Mouse (Mus musculus) heart, embryonic 10.5 days (tissue): Measurements from ENCODE around the gene Myh10. TPM values are rescaled to one million over a fixed set of nuclear protein-coding genes. Genes with fewer than 3 reads are reported as not detected.

Source experiments
- DNase-seq: peaks from one replicate; pipeline ENCODE4 v3.0.0-alpha.2; 2017; ENCODE audit warnings: low spot score
- H3K27ac ChIP-seq: fragments of 300-500 bp; sonication (generic); 2 replicates; pipeline ENCODE4 v1.5.1; 2016; ENCODE audit warnings: mild to moderate bottlenecking
- H3K27me3 ChIP-seq: fragments of 300-500 bp; sonication (generic); 2 replicates; pipeline ENCODE4 v1.6.1; 2016; ENCODE audit warnings: mild to moderate bottlenecking; ENCODE audit not compliant: poor library complexity, insufficient read depth, severe bottlenecking
- H3K36me3 ChIP-seq: fragments of 300-500 bp; sonication (generic); 2 replicates; pipeline ENCODE4 v1.6.1; 2016; ENCODE audit warnings: mild to moderate bottlenecking, moderate library complexity
- H3K4me1 ChIP-seq: fragments of 300-500 bp; sonication (generic); 2 replicates; pipeline ENCODE4 v1.6.1; 2016; ENCODE audit warnings: mild to moderate bottlenecking
- H3K4me3 ChIP-seq: fragments of 300-500 bp; sonication (generic); 2 replicates; pipeline ENCODE4 v1.5.1; 2016; ENCODE audit warnings: mild to moderate bottlenecking, moderate library complexity
- H3K9me3 ChIP-seq: fragments of 300-500 bp; sonication (generic); 2 replicates; pipeline ENCODE4 v1.6.1; 2016; ENCODE audit warnings: mild to moderate bottlenecking, moderate library complexity
- WGBS: fragments of 180-500 bp; shearing (Covaris S2); methylation state at CpG from one replicate; pipeline ENCODE4 v1.1.7; 2016; 5-methylcytosine and 5-hydroxymethylcytosine counted together
- polyA plus RNA-seq: library from polyadenylated mRNA; unstranded; fragments of >200 nt; fragmentation: Nextera tagmentation; extraction: Ambion mirVana; gene quantifications from 2 replicates; pipeline ENCODE4 v1.2.1, GENCODE M21; 2016

Myh10 gene
- polyA plus RNA-seq, 1 experiment from 2014 or later, result 181 TPM

GRCm38 (mm10) chr11:68839606-68840005 lies 148.2 kb downstream of the Myh10 start:
- DNase-seq, result no peak
- Histone ChIP-seq H3K4me1 (no peaks in the 10 kb centered on the region), H3K4me3 (no peak overlapping the region), H3K27ac (no peak overlapping the region), H3K9me3 (no peaks in the 10 kb centered on the region), H3K36me3 (peaks cover 76% of the 10 kb centered on the region), H3K27me3 (no peaks in the 10 kb centered on the region)
- 90% methylated on average over 5 of the region's 5 CpGs for WGBS

GRCm38 (mm10) chr11:68850862-68851261 lies 159.5 kb downstream of the Myh10 start:
- H3K27me3 ChIP-seq, result no peaks in the 10 kb centered on the region
- DNase-seq, result no peak
- H3K4me1 ChIP-seq, result peaks cover 24% of the 10 kb centered on the region
- no peaks in the 10 kb centered on the region for H3K9me3 ChIP-seq
- 86% methylated on average over 7 of the region's 7 CpGs for WGBS
- H3K36me3 ChIP-seq, result no peaks in the 10 kb centered on the region
- no peak overlapping the region for H3K27ac ChIP-seq
- H3K4me3 ChIP-seq, result 0 out of 2 replicates have a peak overlapping the region, but pooled peaks have one; percentile 15

DNA sequence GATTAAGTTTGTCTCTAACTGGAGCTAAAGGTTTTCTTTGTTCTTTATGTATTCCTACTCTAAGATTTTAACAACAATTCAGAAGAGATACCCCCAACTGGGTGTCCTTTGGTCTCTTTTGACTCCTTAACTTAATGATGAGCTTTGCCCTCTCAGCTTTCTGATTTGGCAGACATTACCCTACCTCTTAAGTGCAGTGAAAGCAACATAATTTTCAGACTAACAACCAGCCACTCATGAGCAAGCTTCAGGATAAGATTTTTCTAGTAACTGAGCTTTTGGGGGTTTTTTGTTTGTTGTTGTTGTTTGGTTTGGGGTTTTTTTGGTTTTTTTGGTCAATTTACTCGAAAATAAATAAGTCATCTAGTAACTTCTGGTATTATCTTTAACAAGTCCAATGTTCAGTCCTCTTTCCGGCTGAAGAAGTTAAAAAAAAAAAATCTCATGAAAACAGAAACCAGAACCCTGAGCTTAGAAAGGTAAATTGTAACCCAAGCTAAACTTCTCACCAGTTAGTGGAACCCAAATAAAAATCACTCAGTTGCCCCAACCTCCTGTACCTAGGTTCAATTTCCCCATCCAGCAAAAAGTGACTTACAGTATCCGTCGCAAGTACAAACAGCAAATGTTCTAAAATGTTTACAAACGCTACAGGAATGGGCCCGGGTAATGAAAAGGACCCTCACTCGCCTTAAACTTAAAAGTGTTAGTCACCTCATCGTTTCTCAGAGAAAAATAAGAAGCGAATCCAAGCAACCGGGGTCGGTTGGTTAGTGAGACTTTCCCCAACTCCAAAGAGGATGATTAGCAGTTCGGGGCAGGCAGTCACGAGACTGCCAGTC lies 160.5 kb downstream of the Myh10 start:
- Histone ChIP-seq H3K27ac (peak overlapping the region; percentile 97), H3K27me3 (no peaks in the 10 kb centered on the region), H3K36me3 (no peaks in the 10 kb centered on the region), H3K4me3 (peak overlapping the region; percentile 99), H3K9me3 (no peaks in the 10 kb centered on the region), H3K4me1 (peaks cover 24% of the 10 kb centered on the region)
- no peak for DNase-seq
- 3% methylated on average over 13 of the region's 13 CpGs for WGBS

- peak; percentile 85 for DNase-seq
- Histone ChIP-seq H3K9me3 (no peaks in the 10 kb centered on the region), H3K4me1 (peaks cover 24% of the 10 kb centered on the region), H3K27ac (peak overlapping the region; percentile 97), H3K27me3 (no peaks in the 10 kb centered on the region), H3K4me3 (peak overlapping the region; percentile 99), H3K36me3 (no peaks in the 10 kb centered on the region)
- under 1% methylated on average over 36 of the region's 36 CpGs for WGBS
Measured at GRCm38 (mm10) chr11:68852486-68852901, 161.1 kb downstream of the Myh10 start.

DNA sequence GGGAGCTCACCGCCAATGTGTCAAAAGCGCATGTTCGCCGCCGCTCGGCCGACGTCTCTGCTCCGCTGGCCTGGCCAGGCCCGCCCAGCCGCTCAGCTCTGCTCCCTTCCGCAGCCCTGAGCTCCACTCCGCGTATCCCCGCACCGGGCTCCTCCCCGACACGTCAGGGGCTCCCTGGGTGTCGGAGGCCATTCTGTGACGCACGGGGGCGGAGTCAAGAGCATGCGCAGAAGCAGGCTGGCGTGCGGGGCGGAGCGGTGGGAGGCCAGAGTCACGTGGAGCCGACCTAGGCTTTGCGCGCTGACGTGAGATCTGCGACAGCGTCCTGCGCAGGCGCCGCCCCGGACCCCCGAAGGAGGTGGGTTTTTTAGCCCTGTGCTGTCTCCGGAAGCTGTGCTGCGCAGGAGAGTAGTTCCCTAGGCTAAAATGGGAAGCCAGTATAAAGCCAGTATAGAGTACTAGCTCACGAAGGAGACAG lies 161.6 kb downstream of the Myh10 start:
- DNase-seq, result peak; percentile 100
- Histone ChIP-seq H3K4me3 (peak overlapping the region; percentile 99), H3K27me3 (no peaks in the 10 kb centered on the region), H3K36me3 (no peaks in the 10 kb centered on the region), H3K4me1 (peaks cover 24% of the 10 kb centered on the region), H3K9me3 (no peaks in the 10 kb centered on the region), H3K27ac (peak overlapping the region; percentile 97)
- 0% methylated on average over 42 of the region's 42 CpGs for WGBS

GRCm38 (mm10) chr11:68853611-68854401 lies 162.4 kb downstream of the Myh10 start:
- DNase-seq, result no peak
- Histone ChIP-seq H3K4me1 (peaks cover 24% of the 10 kb centered on the region), H3K27me3 (no peaks in the 10 kb centered on the region), H3K36me3 (no peaks in the 10 kb centered on the region), H3K27ac (peak overlapping the region; percentile 97), H3K9me3 (no peaks in the 10 kb centered on the region), H3K4me3 (peak overlapping the region; percentile 99)
- 27% methylated on average over 14 of the region's 14 CpGs for WGBS

DNA sequence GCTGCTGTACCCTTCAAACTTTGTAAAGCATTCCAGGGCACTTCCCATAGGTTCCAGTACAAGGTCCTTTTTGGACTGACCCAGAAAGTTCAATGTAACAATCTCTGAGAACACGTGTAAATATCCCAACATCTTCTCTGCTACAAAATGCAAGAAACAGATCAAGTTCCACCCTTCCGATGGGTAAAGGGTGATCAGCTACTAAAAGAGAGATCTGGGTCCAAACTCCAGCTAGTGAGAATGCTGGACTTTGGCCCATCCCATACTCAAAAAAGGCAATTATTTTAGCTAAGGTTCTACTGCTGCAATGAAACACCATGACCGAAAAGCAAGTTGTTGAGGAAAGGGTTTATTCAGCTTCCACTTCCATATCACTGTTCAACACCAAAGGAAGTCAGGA lies 163.3 kb downstream of the Myh10 start:
- Histone ChIP-seq H3K4me3 (no peak overlapping the region), H3K36me3 (no peaks in the 10 kb centered on the region), H3K9me3 (no peaks in the 10 kb centered on the region), H3K4me1 (peaks cover 24% of the 10 kb centered on the region), H3K27me3 (no peaks in the 10 kb centered on the region), H3K27ac (no peak overlapping the region)
- DNase-seq, result no peak
- 86% methylated on average over 3 of the region's 3 CpGs for WGBS

DNA sequence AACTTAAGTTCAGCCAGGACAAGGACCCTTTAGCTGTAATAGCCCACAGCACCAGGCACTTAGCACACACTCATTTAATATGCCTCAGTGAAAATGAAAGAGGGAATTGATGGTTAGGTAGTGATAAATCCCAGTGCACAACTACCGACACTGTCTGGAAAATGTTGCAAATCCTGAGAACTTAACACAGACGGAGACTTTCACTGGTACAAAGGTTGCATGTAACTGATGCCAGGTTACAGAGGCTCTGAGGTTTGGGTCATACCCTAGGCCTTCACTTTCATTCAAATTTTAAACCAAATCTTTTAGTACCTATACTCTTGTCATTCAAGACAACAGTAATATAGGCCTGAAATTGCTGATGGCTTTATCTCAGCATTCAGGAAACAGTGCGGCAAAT lies 166.0 kb downstream of the Myh10 start:
- H3K27ac ChIP-seq, result no peak overlapping the region
- H3K4me3 ChIP-seq, result no peak overlapping the region
- no peaks in the 10 kb centered on the region for H3K36me3 ChIP-seq
- no peak for DNase-seq
- peaks cover 11% of the 10 kb centered on the region for H3K4me1 ChIP-seq
- H3K27me3 ChIP-seq, result no peaks in the 10 kb centered on the region
- WGBS, result 71% methylated on average over 3 of the region's 3 CpGs
- no peaks in the 10 kb centered on the region for H3K9me3 ChIP-seq

DNA sequence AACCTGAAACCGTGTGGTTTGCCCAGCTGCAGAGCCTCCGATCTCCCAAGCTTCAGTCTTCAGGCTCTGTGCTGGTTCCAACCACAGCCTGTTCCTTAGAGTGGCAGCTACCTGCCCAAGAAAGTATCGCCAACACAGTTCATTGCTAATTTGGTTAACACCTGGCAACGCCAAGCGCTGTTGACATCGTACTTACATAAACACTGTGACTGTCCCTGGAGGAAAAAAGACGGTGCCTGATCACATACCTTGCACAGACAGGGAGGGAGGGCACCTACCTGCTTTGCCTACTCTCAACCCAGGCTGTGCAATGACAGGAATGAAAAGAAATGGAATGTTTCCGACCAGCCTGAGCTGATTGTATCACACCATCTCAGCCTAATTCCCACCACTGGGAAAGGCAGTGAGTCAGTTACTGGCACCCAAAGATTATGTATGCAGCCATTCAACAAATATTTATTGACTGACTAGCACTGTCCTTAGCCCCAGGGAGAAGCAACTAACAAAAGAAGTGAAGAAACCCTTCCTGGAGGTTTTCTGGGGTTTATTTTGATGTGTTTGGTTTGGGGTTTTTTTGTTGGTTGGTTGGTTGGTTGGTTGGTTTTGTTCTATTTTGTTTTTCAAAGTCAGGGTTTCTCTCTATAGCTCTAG lies 168.7 kb downstream of the Myh10 start:
- no peaks in the 10 kb centered on the region for H3K9me3 ChIP-seq
- H3K4me1 ChIP-seq, result peaks cover 17% of the 10 kb centered on the region; the same call in 1 of the 2 replicates
- no peaks in the 10 kb centered on the region for H3K27me3 ChIP-seq
- H3K27ac ChIP-seq, result no peak overlapping the region
- H3K36me3 ChIP-seq, result no peaks in the 10 kb centered on the region
- no peak for DNase-seq
- WGBS, result 75% methylated on average over 8 of the region's 8 CpGs
- no peak overlapping the region for H3K4me3 ChIP-seq

DNA sequence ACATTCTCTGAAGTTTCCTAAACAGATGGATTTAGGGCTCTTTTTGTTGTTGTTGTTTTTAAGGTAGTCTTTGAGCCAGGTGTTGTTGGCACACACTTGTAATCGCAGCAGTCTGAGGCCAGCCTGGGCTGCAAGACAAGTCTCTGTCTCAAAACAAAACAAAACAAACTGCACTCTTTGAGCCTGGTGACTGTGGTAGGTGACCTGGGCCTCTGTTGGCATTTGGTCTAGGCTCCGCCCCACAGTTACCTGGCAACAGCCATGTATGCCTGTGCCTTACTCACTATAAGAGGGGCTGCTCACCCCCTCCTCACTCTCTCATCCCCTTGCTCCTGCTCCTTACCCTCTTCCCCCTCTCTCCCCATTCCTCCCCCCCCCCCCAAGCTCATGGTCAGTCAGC lies 170.9 kb downstream of the Myh10 start:
- H3K27me3 ChIP-seq, result no peaks in the 10 kb centered on the region
- 78% methylated on average over 2 of the region's 2 CpGs for WGBS

DNA sequence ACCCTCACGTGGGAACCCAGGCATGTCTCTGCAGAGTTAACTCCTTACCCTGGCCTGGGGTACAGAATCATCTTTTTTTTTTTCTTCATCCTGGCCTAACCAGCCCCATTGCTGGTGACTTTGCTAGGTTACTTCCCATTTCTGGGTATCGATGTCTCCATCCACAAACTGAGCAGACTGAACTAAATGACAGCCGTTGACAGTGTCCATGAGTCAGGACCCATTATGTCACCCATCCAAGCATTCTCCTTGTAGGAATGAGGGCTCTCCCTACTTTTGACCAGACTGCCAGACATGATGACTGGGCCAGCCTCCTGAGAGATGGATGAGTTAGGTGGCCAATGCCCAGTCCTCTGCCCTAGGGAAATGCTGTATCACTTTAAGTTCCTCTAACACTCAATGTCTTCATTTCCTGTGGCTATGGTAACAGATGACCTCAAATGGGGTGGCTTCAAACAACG lies 172.3 kb downstream of the Myh10 start:
- Histone ChIP-seq H3K27me3 (no peaks in the 10 kb centered on the region), H3K4me3 (no peak overlapping the region), H3K27ac (no peak overlapping the region), H3K4me1 (peaks cover 20% of the 10 kb centered on the region; the same call in 1 of the 2 replicates), H3K36me3 (no peaks in the 10 kb centered on the region), H3K9me3 (no peaks in the 10 kb centered on the region)
- 67% methylated on average over 4 of the region's 4 CpGs for WGBS
- no peak for DNase-seq

More for the DNA sequence above, 170.9 kb downstream of the Myh10 start:
- DNase-seq, result no peak
- Histone ChIP-seq H3K36me3 (no peaks in the 10 kb centered on the region), H3K27ac (no peak overlapping the region), H3K4me1 (peaks cover 20% of the 10 kb centered on the region; the same call in 1 of the 2 replicates), H3K9me3 (no peaks in the 10 kb centered on the region), H3K4me3 (no peak overlapping the region)

GRCm38 (mm10) chr11:68864544-68865189 lies 173.3 kb downstream of the Myh10 start:
- no peak overlapping the region for H3K4me3 ChIP-seq
- no peaks in the 10 kb centered on the region for H3K36me3 ChIP-seq
- H3K9me3 ChIP-seq, result no peaks in the 10 kb centered on the region
- H3K4me1 ChIP-seq, result peaks cover 20% of the 10 kb centered on the region; the same call in 1 of the 2 replicates
- WGBS, result 47% methylated on average over 9 of the region's 9 CpGs
- no peak for DNase-seq
- H3K27me3 ChIP-seq, result no peaks in the 10 kb centered on the region
- no peak overlapping the region for H3K27ac ChIP-seq
